Mouse (Mus musculus): ENCODE measurements at regions not wholly inside any gene's neighbourhood (a gene's known extent, or its start where the extent isn't known, plus 50 kb on each side); places are given as distances from the start of the nearest gene placed in this dataset.

DNA sequence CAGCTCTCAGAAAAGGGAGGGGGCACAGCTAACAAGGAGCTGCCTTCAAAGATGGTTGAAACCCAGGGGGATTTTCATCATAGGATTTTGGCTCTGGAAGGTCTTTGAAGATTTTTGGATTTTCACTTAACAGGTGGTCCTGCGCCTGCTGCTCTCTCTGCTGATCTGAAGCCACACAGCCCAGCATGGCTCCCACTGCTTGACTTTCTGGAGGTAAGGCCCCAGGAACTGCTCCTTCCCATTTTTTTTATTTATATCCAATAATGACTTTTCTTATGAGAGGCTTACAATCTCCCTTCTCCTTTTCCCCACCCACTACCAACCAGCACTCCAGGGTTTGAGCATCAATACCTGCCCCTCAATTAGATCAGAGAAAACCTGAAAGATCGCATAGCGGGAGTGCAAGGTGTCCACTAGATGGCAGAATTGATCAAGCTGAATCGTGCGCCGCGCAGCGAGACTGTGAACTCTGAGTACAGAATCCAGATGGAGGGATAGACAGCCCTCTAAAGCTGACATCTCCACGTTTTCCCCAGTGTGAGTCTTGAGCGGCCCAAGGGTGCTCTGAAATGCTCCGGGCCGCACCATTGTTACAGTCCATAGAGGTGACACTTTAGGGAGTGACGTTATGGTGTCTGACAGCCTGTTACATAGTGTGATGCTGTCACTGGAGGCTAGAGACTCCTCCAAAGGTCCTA lies 194.6 kb upstream of the Ednrb start:
- no peaks in the 10 kb centered on the region for H3K36me3 ChIP-seq
- H3K4me1 ChIP-seq (replicated peaks), result peaks cover 21% of the 10 kb centered on the region; the same call in 1 of the 2 replicates
- WGBS, result 8% methylated on average over 13 of the region's 13 CpGs
- no peaks in the 10 kb centered on the region; the same call in 1 of the 2 replicates for H3K27me3 ChIP-seq
- H3K9ac ChIP-seq, result no peak overlapping the region
- H3K27ac ChIP-seq (replicated peaks), result no peak overlapping the region
- no peaks in the 10 kb centered on the region for H3K9me3 ChIP-seq
- peak overlapping the region; percentile 34 for H3K4me2 ChIP-seq
- no peak overlapping the region for H3K4me3 ChIP-seq
- peak; percentile 86 for ATAC-seq (ENCODE audit: low read depth)

GRCm38 (mm10) chr14:104033606-104034005 lies 189.4 kb upstream of the Ednrb start:
- Histone ChIP-seq H3K4me2 (no peak overlapping the region), H3K36me3 (no peaks in the 10 kb centered on the region), H3K9ac (no peak overlapping the region), H3K4me1 (replicated peaks) (peaks cover 32% of the 10 kb centered on the region), H3K9me3 (no peaks in the 10 kb centered on the region), H3K4me3 (no peak overlapping the region), H3K27ac (replicated peaks) (no peak overlapping the region), H3K27me3 (0 out of 2 replicates have a peak, but pooled peaks cover 6% of the 10 kb centered on the region)
- 58% methylated on average over 1 of the region's 1 CpGs for WGBS
- ATAC-seq (ENCODE audit: low read depth), result no peak

- WGBS, result 31% methylated on average over 11 of the region's 11 CpGs
- H3K4me2 ChIP-seq, result peak overlapping the region; percentile 13
- H3K4me1 ChIP-seq (replicated peaks), result peaks cover 34% of the 10 kb centered on the region
- no peaks in the 10 kb centered on the region for H3K36me3 ChIP-seq
- no peak overlapping the region for H3K27ac ChIP-seq (replicated peaks)
- no peak overlapping the region for H3K4me3 ChIP-seq
- 0 out of 2 replicates have a peak, but pooled peaks cover 6% of the 10 kb centered on the region for H3K27me3 ChIP-seq
- no peaks in the 10 kb centered on the region for H3K9me3 ChIP-seq
- no peak overlapping the region for H3K9ac ChIP-seq
- no peak for ATAC-seq (ENCODE audit: low read depth)
Measured at GRCm38 (mm10) chr14:104030784-104031470, 186.7 kb upstream of the Ednrb start.

- Histone ChIP-seq H3K4me2 (peak overlapping the region; percentile 18), H3K27ac (replicated peaks) (no peak overlapping the region; the same call in 1 of the 2 replicates), H3K27me3 (0 out of 2 replicates have a peak, but pooled peaks cover 6% of the 10 kb centered on the region), H3K4me3 (no peak overlapping the region), H3K9ac (no peak overlapping the region), H3K9me3 (no peaks in the 10 kb centered on the region), H3K36me3 (no peaks in the 10 kb centered on the region), H3K4me1 (replicated peaks) (peaks cover 31% of the 10 kb centered on the region)
- 20% methylated on average over 20 of the region's 20 CpGs for WGBS
- ATAC-seq (ENCODE audit: low read depth), result no peak
Measured at GRCm38 (mm10) chr14:104029668-104030530, 185.7 kb upstream of the Ednrb start.

GRCm38 (mm10) chr14:104027900-104028285 lies 183.7 kb upstream of the Ednrb start:
- no peaks in the 10 kb centered on the region for H3K36me3 ChIP-seq
- WGBS, result 76% methylated on average over 8 of the region's 8 CpGs
- no peaks in the 10 kb centered on the region for H3K9me3 ChIP-seq
- H3K9ac ChIP-seq, result no peak overlapping the region
- peaks cover 30% of the 10 kb centered on the region for H3K4me1 ChIP-seq (replicated peaks)
- ATAC-seq (ENCODE audit: low read depth), result no peak
- H3K4me3 ChIP-seq, result no peak overlapping the region
- no peak overlapping the region for H3K4me2 ChIP-seq
- H3K27ac ChIP-seq (replicated peaks), result no peak overlapping the region
- 0 out of 2 replicates have a peak, but pooled peaks cover 6% of the 10 kb centered on the region for H3K27me3 ChIP-seq

- ATAC-seq (ENCODE audit: low read depth), result peak; percentile 72
- Histone ChIP-seq H3K27me3 (0 out of 2 replicates have a peak, but pooled peaks cover 6% of the 10 kb centered on the region), H3K4me1 (replicated peaks) (peaks cover 30% of the 10 kb centered on the region), H3K9me3 (no peaks in the 10 kb centered on the region), H3K4me3 (no peak overlapping the region), H3K36me3 (no peaks in the 10 kb centered on the region), H3K9ac (peak overlapping the region; percentile 13; the same call in 1 of the 2 replicates), H3K27ac (replicated peaks) (0 out of 2 replicates have a peak overlapping the region, but pooled peaks have one; percentile 6), H3K4me2 (peak overlapping the region; percentile 11)
- WGBS, result 22% methylated on average over 17 of the region's 17 CpGs
Measured at GRCm38 (mm10) chr14:104027077-104027899, 183.1 kb upstream of the Ednrb start.

DNA sequence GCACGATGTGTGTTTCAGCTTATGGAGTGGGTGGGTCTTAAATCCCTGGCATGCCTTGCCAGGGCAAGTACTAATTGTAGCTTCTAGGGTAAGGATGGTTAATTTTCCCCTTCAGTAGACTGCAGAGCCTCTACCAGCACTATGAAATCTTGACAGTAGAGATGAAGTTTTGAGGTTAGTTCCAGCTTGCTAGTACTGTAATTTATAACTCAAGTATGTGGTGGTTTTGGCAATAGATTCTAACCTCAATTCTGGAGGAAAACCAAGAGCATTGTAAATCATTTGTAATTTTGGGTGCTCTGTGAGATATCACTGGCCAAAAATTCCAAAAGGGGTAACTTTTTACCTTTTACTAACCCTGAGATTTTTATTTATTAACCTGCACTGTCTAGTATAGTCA lies 164.3 kb upstream of the Ednrb start:
- H3K9me3 ChIP-seq, result no peaks in the 10 kb centered on the region
- no peaks in the 10 kb centered on the region for H3K4me1 ChIP-seq (replicated peaks)
- no peak overlapping the region for H3K27ac ChIP-seq (replicated peaks)
- no peaks in the 10 kb centered on the region for H3K27me3 ChIP-seq
- no peak overlapping the region for H3K9ac ChIP-seq
- no peak overlapping the region for H3K4me2 ChIP-seq
- no peak overlapping the region for H3K4me3 ChIP-seq
- WGBS, result 93% methylated on average over 1 of the region's 1 CpGs
- no peak for ATAC-seq (ENCODE audit: low read depth)
- H3K36me3 ChIP-seq, result no peaks in the 10 kb centered on the region

DNA sequence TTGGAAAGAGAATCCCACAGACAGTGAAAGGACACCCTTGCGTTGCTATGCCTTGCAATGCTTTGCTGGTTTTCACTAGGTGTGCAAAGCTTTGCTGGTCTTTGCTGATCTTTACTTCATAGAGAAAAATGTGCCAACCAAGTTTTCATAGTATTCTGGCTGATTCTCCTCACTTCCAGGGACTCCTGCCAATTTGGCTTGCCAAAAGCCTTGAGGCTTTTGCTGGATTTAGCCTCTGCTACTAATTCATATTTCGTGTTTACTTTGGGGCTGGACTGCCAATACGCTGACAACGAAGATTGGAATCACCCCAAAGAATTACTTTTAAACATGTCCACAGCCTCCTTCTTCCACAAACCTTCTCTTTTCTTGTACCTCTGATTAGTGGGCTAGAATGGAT lies 162.2 kb upstream of the Ednrb start:
- 92% methylated on average over 4 of the region's 4 CpGs for WGBS
- no peak for ATAC-seq (ENCODE audit: low read depth)
- Histone ChIP-seq H3K27me3 (no peaks in the 10 kb centered on the region), H3K27ac (replicated peaks) (no peak overlapping the region), H3K9ac (no peak overlapping the region), H3K36me3 (no peaks in the 10 kb centered on the region), H3K4me1 (replicated peaks) (no peaks in the 10 kb centered on the region), H3K4me2 (no peak overlapping the region), H3K4me3 (no peak overlapping the region), H3K9me3 (no peaks in the 10 kb centered on the region)

- no peaks in the 10 kb centered on the region for H3K36me3 ChIP-seq
- no peaks in the 10 kb centered on the region for H3K27me3 ChIP-seq
- H3K9me3 ChIP-seq, result no peaks in the 10 kb centered on the region
- no peaks in the 10 kb centered on the region for H3K4me1 ChIP-seq (replicated peaks)
- H3K4me3 ChIP-seq, result no peak overlapping the region
- no peak overlapping the region for H3K27ac ChIP-seq (replicated peaks)
- H3K4me2 ChIP-seq, result no peak overlapping the region
- ATAC-seq (ENCODE audit: low read depth), result no peak
- WGBS, result 79% methylated on average over 2 of the region's 2 CpGs
- no peak overlapping the region for H3K9ac ChIP-seq
Measured at GRCm38 (mm10) chr14:104005132-104005531, 160.9 kb upstream of the Ednrb start.

DNA sequence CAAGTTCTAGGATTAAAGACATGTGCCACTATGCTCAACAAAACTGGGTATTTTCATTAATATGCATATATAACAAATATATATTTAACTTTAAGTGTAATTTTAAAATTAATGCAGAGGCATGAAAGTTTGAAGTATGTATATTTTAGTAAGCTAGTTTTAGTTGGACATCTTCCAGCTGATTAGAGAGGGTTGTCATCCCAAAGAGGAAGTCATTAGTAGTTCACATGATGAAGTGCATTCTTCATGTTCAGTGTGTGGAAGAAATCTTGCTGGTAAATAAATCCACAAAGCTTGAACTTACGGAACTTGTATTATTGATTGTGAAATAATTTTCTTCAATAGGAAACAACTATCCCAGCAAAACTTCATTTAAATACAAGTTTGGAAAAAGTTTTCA lies 158.2 kb upstream of the Ednrb start:
- Histone ChIP-seq H3K4me3 (no peak overlapping the region), H3K4me2 (no peak overlapping the region), H3K9ac (no peak overlapping the region), H3K36me3 (no peaks in the 10 kb centered on the region), H3K27ac (replicated peaks) (no peak overlapping the region), H3K27me3 (no peaks in the 10 kb centered on the region), H3K4me1 (replicated peaks) (no peaks in the 10 kb centered on the region), H3K9me3 (no peaks in the 10 kb centered on the region)
- ATAC-seq (ENCODE audit: low read depth), result no peak
- 72% methylated on average over 1 of the region's 1 CpGs for WGBS

- Histone ChIP-seq H3K27me3 (no peaks in the 10 kb centered on the region), H3K27ac (replicated peaks) (no peak overlapping the region), H3K4me1 (replicated peaks) (no peaks in the 10 kb centered on the region), H3K36me3 (no peaks in the 10 kb centered on the region), H3K9me3 (no peaks in the 10 kb centered on the region), H3K4me2 (no peak overlapping the region), H3K4me3 (no peak overlapping the region), H3K9ac (no peak overlapping the region)
- 84% methylated on average over 3 of the region's 3 CpGs for WGBS
- no peak for ATAC-seq (ENCODE audit: low read depth)
Measured at GRCm38 (mm10) chr14:103990418-103990817, 146.2 kb upstream of the Ednrb start.

Data from neural tube, embryonic 13.5 days (tissue).